Mouse (Mus musculus) ovary, adult 18-20 months (tissue): ENCODE measurements around the gene Zfp958.
"Not testable (repeated sequence)": the region's sequence is repeated elsewhere in the genome, so short reads cannot be mapped to it uniquely, and the experiment has no call there.

Source experiments
- DNase-seq: peaks from one replicate; pipeline ENCODE4 v3.0.0; 2022; ENCODE audit warnings: low spot score, mixed read lengths

Zfp958 gene

DNA sequence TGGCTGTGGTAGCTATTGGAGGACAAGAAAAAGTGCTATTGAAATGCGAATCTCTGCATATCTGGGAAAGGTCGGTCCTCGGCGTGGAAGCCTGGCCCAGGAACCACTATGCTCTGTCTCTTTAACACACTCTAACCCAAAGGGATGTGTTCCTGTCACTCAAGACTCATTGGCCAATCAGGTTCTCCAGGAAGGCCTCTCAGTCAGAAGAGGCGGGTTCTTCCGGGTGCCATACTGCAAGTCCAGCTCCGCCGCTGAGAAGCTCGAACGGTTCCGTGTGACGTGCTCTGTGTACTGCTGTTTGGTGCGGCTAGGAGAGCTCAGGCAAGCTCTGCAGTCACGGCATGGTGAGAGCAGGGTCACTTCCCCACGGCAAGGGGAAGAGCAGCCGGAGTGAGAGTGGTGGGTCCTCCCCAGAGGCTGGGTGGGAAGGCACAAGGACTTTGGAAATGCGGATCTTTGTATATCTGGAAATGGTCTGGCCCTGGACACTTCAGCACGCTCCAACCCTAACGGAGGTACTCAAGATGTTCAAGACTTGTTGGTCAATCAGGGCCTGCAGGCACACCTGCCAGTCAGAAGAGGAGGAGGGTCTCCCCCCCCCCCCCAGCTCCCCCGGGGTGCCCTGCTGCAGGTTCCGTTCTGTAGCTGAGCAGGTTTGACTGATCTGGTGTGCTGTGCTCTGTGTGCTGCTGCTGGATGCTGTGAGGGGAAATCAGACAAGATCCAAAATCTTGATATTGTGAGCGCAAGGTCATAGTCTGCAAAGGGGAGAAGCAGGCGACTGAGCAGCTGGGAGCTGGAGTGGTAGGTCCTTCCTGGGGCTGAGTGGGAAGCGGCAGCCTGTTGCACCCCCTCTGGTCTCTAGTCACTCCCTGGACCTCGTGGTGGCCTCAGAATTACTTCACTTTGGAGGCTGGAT, at the start of gene Zfp958:
TSS of gene Zfp958 (plus strand) at position 236 of the 922 bp plus-strand sequence.
- DNase-seq: peak; percentile 92

DNA sequence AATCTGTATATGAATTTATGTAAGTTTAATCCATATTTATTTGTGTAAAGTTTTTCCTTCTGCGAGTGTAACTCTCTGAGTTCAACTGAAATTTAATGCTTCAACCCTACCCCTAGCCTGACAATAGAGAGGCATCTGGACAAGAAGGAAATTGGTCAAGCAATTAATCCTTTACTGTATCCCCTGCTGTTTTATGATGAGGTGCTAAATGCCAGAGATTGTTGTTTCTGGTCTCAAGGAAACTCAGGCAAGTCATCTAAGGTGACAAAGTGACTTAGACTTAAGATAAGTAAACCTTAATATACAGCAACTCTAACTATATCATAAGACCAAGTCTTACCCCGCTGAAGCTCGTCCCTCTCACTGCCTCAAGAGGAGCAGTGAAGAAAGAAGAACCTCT, 31.0 kb upstream of the Zfp958 start:
- no peak for DNase-seq

- DNase-seq: no peak
These were observed 30.2 kb upstream of the Zfp958 start for GRCm38 (mm10) chr8:4582754-4583178.

DNA sequence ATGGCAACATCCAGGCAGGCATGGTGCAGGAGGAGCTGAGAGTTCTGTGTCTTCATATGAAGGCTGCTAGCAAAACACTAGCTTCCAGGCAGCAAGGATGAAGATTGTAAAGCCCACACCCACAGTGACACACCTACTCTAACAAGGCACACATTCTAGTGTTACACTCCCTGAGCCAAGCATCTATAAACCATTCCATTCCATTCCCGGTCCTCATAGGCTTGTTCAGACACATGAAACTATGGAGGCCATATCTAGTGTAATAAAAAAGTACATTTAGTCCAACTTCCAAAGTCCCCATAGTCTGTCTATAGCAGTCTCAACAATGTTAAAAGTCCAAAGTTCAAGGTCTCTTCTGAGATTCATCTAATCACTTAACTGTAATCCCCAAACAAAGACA, 28.3 kb upstream of the Zfp958 start:
- DNase-seq: no peak

GRCm38 (mm10) chr8:4586356-4586755, 26.6 kb upstream of the Zfp958 start:
- no peak for DNase-seq

DNA sequence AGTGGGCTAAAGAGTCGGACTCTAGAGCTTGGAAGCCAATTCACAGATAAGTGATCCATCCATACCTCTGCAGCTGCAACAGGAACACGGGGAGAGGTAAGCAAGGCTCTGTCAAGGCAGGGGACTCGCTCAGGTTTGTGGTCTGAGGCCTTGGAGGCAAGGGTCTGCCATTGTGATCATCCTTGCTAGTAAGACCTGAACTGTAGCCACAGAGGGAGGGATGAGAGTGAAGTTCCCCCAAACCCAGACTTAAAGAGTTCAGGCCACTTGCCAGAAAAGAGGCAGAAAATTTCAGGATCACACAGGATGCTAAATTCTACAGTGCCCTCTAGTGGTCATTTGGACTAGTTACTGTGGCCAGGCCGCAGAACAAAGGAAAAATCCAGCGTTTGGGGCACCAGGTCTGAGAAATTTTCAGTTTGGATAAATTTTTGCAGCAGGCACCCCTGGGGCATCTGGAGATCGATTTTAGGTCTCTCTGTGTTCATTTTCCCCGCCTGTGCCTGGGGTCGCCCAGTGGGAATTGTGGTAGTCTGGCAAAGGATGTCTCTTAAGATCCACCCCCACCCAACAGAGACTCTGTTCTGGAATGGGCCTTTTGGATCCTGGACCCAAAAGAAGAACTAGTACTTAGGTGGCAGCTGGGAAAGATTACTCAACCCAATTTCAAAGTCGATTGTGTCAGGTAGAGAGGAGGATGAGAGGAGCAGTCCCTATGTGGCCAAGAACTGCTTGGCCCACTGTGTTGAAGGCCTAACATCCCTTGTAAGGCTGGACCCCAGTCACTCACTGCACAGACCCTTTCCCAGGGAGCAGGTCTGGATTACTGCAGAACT, 24.6 kb upstream of the Zfp958 start:
- no peak for DNase-seq

- DNase-seq: peak; percentile 4
These were observed 4.1 kb upstream of the Zfp958 start for GRCm38 (mm10) chr8:4608896-4609295.

GRCm38 (mm10) chr8:4611626-4612175, 1.3 kb upstream of the Zfp958 start:
- peak; percentile 19 for DNase-seq

- no peak for DNase-seq
These were observed 14.4 kb downstream of the Zfp958 start for GRCm38 (mm10) chr8:4627349-4627748.

DNA sequence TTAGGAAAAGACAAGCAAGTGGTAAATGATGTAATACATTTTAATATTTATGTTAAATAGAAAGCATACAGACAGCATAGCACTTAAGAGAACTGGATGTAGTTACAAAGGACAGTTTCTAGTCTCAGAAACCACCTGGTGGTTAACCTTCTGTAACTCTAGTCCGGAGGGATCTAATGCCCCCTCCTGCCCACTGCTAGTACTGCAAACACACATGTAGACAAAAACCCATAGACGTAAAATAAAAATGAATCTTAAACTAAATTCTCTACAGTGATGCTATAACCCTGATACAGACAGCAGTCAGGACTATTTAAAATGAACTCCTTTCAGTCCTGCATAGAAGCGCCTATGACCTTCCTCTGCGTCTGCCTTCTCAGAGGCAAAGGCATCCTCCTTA, 24.1 kb downstream of the Zfp958 start:
- no peak for DNase-seq

DNA sequence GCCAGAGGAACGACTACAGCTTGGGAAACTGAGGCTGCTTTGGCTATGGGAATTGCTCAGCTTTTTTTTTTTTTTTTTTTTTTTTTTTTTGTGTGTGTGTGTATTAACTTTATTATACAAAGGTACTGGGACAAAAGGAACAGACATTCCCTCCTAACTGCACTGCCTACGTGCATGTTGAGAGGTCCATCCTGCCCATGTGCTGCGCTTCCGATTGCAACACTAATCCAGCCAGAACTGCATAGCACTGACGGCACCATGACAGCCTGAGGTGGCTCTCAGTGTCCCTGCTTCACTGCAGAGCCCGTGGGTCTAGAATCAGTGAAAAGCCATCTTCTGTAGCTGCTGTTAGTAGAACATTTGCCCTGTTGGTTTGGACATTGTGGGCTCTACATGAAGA, 30.0 kb downstream of the Zfp958 start:
- not testable (repeated sequence) for DNase-seq

DNA sequence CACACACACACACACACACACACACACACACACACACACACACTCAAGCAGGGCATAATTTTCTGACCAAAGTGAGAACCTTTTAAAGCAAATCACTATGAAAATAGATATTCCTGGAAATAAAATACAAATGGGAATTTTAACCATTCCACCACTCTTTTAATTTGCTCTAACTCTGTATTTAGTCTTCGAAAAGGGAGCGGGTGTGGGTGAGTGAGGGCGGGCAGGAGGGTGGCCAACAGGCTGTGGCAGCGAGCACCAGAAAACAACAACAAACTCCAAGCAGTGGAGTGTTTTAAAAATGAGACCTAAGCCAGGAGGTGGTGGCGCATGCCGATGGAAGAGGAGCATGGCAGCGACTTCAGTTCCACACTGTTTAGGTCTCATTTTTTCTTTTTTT, 43.6 kb downstream of the Zfp958 start:
- DNase-seq: no peak

DNA sequence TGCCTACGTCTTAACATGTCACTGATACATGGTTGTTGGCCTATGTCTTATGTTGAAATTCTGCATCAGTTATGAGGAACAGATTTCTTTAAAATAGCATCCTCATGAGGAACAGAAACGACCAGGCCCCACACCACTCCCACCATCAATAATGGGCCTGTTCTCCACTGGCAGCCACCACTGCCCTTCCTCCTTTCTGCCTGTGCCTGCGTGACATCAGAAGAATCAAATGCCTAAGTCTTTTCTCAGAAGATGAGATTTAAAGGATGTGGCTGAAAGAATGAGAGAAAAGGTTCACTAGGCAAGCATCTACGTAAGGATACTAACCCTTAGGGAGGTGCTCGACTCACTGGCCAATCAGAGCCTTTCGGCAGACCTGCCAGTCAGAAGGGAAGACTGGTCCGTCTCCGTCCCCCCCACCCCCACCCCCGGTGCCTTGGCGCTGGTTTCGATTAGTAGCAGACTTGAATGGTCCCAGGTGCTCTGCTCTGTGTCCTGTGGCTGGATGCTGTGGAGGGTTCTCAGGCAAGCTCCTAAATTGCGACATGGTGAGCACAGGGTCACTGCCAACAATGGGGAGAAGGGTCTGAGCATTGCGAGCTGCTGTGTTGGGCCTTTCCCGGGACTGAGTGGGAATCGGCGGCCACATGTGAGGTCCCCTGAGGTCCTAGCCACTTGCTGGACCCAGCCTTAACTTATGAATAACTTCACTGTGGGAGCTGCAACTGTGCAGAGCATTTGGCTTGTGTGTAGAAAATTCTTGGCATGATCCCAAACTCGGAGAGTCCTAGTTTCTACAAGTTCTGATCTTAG, 62.4 kb downstream of the Zfp958 start:
- no peak for DNase-seq

GRCm38 (mm10) chr8:4676586-4676985, 63.6 kb downstream of the Zfp958 start:
- DNase-seq: no peak

DNA sequence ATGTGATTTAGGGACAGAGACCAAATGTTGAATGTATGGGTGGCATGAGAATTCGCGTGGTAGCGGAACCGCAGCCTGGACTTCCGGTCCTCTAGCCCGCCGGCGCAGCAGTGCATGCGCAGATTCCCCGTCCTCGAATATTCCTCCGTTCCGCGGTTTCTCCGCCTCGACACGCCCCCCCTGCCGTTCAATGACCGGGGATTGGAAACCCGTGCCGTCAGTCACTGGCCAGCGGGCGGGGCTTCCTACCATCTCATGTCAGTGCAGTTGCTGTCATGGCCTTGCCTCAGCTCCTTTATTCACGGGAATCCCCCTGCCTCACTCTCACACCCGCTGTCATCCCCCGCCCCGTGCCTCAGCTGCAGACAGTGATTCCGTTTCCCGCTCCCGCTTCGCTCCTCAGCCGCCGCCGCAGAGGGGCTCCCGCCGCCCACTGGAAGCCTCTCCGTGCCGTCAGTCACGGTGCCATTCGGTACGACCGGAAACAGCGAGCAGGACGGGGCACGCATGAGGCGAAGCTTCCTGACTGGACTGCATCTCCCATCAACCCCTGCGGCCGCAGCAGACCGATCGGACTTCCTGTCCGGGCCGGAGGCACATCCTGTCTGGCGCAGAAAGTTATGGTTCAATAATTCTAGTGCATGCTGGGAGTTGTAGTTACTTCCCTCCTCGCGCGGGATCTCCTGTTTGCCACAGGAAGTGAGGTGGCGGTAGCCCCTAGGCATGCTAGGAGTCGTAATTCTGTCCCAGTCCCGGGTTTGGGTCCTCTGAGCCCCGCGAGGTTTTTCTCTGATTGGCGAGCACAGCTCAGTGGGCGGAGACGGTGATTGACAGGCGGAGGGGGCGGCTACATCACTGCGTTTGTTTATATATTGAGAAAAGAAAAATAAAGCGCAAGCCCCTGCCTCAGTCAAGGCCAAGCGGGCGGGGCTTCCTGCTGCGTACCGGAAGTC, 64.6 kb downstream of the Zfp958 start:
- DNase-seq: peak; percentile 98

DNA sequence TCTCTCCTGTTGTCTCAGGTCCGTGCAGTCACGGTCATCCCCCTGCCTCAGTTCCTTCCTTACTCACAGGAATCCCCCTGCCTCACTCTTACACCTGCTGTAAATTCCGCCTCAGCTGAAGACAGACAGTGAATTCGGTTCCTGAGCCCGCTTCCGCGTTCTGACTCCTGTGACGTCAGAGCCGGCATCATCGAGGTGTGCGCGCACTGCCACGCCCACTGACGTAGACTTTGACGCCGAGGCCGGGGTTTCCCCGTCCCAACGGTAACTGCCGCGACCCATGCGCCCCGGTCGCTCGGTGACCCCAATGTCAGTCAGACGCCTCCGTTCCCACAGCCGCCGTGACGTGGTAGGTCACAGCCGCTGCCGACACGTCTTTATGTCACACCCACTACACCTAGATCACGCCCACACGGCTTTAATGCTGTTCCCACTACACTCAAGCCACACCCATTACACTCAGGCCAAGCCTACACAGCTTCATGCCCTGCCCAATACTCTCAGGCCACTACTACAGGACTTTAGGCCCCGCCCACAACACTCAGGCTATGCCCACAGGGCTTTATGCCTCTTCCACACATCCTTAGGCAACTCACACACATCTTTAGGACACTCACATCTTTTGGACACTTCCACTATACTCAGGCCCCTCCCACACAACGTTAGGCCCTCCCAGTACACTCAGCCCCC, 65.4 kb downstream of the Zfp958 start:
- peak; percentile 73 for DNase-seq

- no peak for DNase-seq
These were observed 66.1 kb downstream of the Zfp958 start for GRCm38 (mm10) chr8:4678908-4679545.

DNA sequence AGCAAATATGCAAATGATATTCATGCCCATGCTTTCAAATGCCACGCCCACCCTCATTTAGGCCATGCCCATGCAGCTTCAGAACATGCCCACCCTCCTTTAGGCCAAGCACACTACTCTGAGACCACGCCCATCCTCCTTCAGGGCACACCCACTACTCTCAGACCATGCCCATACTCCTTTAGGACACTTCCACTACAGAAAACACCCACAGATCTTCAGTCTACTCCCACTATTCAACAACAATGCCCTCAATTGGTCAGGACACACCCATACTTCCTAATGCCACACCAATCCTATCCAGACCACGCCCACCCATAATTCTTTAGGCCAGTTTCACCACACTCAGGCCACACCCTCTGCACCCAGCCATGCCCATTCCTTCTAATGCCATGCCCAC, 66.8 kb downstream of the Zfp958 start:
- DNase-seq: no peak
